Mouse (Mus musculus) hindbrain, embryonic 12.5 days (tissue): ENCODE measurements around the gene Gclc. TPM values are rescaled to one million over a fixed set of nuclear protein-coding genes. Genes with fewer than 3 reads are reported as not detected.
A peak's percentile ranks its signal among the peaks of the same experiment; 100 is the strongest.

Experiments used
- ATAC-seq: fragments of 200-750 bp; cut with Nextera tagmentation; 2 replicates; pipeline ENCODE4 v1.8.0; 2017; ENCODE audit warnings: moderate TSS enrichment; ENCODE audit not compliant: low FRiP score
- H3K27ac ChIP-seq: fragments of 300-500 bp; sonication (generic); 2 replicates; pipeline ENCODE4 v1.5.1; 2016; ENCODE audit warnings: mild to moderate bottlenecking
- H3K27me3 ChIP-seq: fragments of 300-500 bp; sonication (generic); 2 replicates; pipeline ENCODE4 v1.6.1; 2016; ENCODE audit warnings: mild to moderate bottlenecking
- H3K36me3 ChIP-seq: fragments of 300-500 bp; sonication (generic); 2 replicates; pipeline ENCODE4 v1.6.1; 2016; ENCODE audit warnings: mild to moderate bottlenecking
- H3K4me1 ChIP-seq: fragments of 300-500 bp; sonication (generic); 2 replicates; pipeline ENCODE4 v1.6.1; 2016
- H3K4me2 ChIP-seq: fragments of 300-500 bp; sonication (generic); replicated peaks from 2 replicates; pipeline ENCODE4 v1.6.1; 2016; ENCODE audit warnings: mild to moderate bottlenecking
- H3K4me3 ChIP-seq: fragments of 300-500 bp; sonication (generic); 2 replicates; pipeline ENCODE4 v1.5.1; 2016; ENCODE audit warnings: mild to moderate bottlenecking
- H3K9ac ChIP-seq: fragments of 300-500 bp; sonication (generic); 2 replicates; pipeline ENCODE4 v1.6.1; 2016; ENCODE audit warnings: mild to moderate bottlenecking, moderate library complexity
- H3K9me3 ChIP-seq: fragments of 300-500 bp; sonication (generic); replicated peaks from 2 replicates; pipeline ENCODE4 v1.6.1; 2016; ENCODE audit warnings: mild to moderate bottlenecking
- WGBS: fragments of 180-500 bp; shearing (Covaris S2); methylation state at CpG from one replicate; pipeline ENCODE4 v1.1.7; 2016; 5-methylcytosine and 5-hydroxymethylcytosine counted together
- polyA plus RNA-seq: library from polyadenylated mRNA; unstranded; fragments of >200 nt; fragmentation: Nextera tagmentation; extraction: Ambion mirVana; gene quantifications from 2 replicates; pipeline ENCODE4 v1.2.1, GENCODE M21; 2016

Gene Gclc
- polyA plus RNA-seq, 1 experiment from 2014 or later = 24.6 TPM

DNA sequence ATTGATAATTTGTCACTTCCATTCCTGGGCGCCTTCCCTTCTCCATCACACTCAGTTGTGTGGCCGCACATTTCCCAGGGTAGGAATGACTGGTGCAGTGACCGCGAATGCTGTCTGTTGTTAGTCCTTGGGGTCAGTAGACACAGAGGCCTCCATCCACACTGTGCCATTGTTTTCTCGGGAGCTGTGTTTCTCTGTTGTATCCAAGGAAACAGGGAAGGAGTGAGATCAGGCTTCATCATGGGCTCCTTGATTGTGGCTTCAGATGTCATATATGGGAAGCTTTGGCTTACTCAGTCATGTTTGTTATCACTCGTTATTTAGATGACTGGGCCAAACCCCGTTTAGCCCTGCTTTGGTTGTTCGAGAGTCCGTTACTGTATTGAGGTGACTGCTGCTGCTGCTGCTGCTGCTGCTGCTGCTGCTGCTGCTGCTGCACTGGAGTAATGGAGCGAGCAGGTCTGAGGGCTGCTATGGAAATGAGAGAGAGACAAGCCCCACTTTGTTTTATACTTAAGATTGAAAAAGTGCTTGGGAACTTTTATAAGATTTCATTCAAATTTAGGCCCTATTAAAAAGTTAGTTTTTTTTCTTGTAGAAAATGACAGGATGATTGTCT lies 17.5 kb downstream of the Gclc start:
- Histone ChIP-seq H3K36me3 (peaks cover 15% of the 10 kb centered on the region; the same call in 1 of the 2 replicates), H3K4me3 (no peak overlapping the region), H3K4me2 (peak overlapping the region; percentile 32), H3K4me1 (peaks cover 21% of the 10 kb centered on the region), H3K27ac (0 out of 2 replicates have a peak overlapping the region, but pooled peaks have one; percentile 40), H3K27me3 (no peaks in the 10 kb centered on the region), H3K9me3 (no peaks in the 10 kb centered on the region), H3K9ac (peak overlapping the region; percentile 28; the same call in 1 of the 2 replicates)
- peak; percentile 80; the same call in 1 of the 2 replicates for ATAC-seq
- WGBS = 30% methylated on average over 10 of the region's 10 CpGs

DNA sequence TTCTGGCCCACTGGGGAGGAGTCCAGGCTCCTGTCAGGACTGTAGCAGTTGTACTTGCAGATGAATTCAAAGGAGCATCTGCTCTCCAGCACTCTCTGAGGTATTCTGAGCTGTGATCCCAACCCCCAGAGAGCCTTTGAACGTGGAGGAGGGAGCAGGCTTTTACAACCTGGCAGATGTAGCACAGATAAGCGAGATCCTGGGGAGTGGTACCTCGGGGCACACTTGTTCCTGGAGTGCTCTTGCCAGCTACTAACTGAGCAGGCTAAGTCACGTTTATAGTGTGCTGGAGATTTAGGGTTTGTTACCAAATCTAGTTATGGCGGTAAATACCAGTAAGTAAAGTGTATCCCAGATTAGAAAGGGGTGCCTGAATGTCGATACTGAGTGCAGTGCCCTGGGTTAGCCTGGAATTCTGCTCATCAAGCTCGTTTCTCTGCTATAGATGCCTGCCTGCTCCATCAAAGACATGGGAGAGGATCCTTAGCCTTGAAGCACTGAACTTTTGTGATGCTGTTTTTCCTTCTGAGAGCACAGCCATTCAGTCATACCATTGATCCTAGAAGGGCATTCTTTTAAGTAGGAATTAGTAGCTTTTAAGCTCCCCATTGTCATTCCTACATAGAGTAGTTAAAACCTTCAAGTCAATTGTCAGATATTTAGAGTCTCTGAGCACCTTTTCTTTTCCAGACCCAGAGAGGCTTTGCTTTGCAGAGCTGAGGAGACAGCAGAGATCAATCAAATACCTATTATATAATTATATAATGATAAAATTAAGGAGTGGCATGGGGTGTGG lies 22.6 kb downstream of the Gclc start:
- Histone ChIP-seq H3K27me3 (no peaks in the 10 kb centered on the region), H3K27ac (no peak overlapping the region), H3K9ac (no peak overlapping the region), H3K4me3 (no peak overlapping the region), H3K4me1 (peaks cover 8% of the 10 kb centered on the region), H3K36me3 (peaks cover 28% of the 10 kb centered on the region), H3K4me2 (no peak overlapping the region), H3K9me3 (no peaks in the 10 kb centered on the region)
- ATAC-seq = no peak
- WGBS = 69% methylated on average over 7 of the region's 7 CpGs

DNA sequence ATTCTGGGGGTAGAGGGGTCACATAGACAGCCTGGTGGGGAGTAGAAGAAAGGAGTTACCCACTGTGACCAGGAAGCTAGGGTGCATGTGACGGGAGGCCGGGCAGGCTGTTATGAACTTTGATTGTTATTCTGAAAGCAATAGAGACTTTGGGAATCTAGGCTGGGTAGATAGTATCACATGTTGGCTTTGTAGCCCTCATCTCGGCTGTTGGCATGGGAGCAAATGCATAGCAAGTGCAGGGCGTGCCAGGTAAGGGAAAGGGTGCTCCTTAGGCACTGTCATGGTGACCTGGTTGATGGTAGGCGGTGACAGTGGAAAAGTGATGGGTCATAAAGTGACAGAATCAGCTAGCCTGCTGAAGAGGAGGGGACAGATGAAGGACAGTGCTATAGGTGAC lies 23.3 kb downstream of the Gclc start:
- H3K27ac ChIP-seq = no peak overlapping the region
- H3K9ac ChIP-seq = no peak overlapping the region
- H3K4me3 ChIP-seq = no peak overlapping the region
- WGBS = 89% methylated on average over 5 of the region's 5 CpGs
- H3K36me3 ChIP-seq = peaks cover 28% of the 10 kb centered on the region
- no peak for ATAC-seq
- no peaks in the 10 kb centered on the region for H3K27me3 ChIP-seq
- no peak overlapping the region for H3K4me2 ChIP-seq
- H3K9me3 ChIP-seq = no peaks in the 10 kb centered on the region
- peaks cover 5% of the 10 kb centered on the region for H3K4me1 ChIP-seq

DNA sequence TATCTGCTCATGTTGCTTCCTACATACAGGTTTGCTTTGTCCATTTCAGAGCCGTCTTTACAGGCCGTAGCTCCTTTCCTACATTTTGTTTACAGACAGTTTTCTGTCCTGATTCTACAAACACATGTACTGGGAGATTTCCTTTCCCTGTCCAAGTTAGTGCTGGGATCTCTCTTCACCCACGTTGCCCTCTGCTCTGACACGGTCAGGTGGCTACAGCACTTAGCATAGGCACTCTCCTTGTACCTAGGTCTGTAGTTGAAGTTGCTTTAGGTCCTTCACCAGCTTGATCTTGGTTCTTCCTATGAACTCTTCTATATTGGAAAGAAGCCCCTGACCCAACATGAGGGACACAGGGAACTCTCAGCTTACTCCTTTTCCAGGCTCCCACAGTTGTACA lies 25.4 kb downstream of the Gclc start:
- H3K4me2 ChIP-seq = no peak overlapping the region
- no peak overlapping the region for H3K9ac ChIP-seq
- no peak overlapping the region for H3K4me3 ChIP-seq
- 89% methylated on average over 4 of the region's 4 CpGs for WGBS
- H3K36me3 ChIP-seq = peaks cover 40% of the 10 kb centered on the region
- H3K27me3 ChIP-seq = no peaks in the 10 kb centered on the region
- H3K9me3 ChIP-seq = no peaks in the 10 kb centered on the region
- H3K4me1 ChIP-seq = no peaks in the 10 kb centered on the region
- no peak for ATAC-seq
- no peak overlapping the region for H3K27ac ChIP-seq

GRCm38 (mm10) chr9:77781453-77782163 lies 27.3 kb downstream of the Gclc start:
- H3K4me2 ChIP-seq = no peak overlapping the region
- H3K9ac ChIP-seq = no peak overlapping the region
- H3K4me1 ChIP-seq = no peaks in the 10 kb centered on the region
- no peak overlapping the region for H3K4me3 ChIP-seq
- no peak overlapping the region for H3K27ac ChIP-seq
- no peak for ATAC-seq
- H3K27me3 ChIP-seq = no peaks in the 10 kb centered on the region
- WGBS = 41% methylated on average over 5 of the region's 5 CpGs
- H3K36me3 ChIP-seq = peaks cover 46% of the 10 kb centered on the region
- H3K9me3 ChIP-seq = no peaks in the 10 kb centered on the region

GRCm38 (mm10) chr9:77782201-77782600 lies 27.9 kb downstream of the Gclc start:
- Histone ChIP-seq H3K4me1 (no peaks in the 10 kb centered on the region), H3K9ac (no peak overlapping the region), H3K36me3 (peaks cover 50% of the 10 kb centered on the region), H3K4me2 (no peak overlapping the region), H3K4me3 (no peak overlapping the region), H3K27me3 (no peaks in the 10 kb centered on the region), H3K27ac (no peak overlapping the region), H3K9me3 (no peaks in the 10 kb centered on the region)
- ATAC-seq = no peak
- 60% methylated on average over 4 of the region's 4 CpGs for WGBS

- no peaks in the 10 kb centered on the region for H3K9me3 ChIP-seq
- no peak for ATAC-seq
- H3K27ac ChIP-seq = no peak overlapping the region
- H3K9ac ChIP-seq = no peak overlapping the region
- no peak overlapping the region for H3K4me3 ChIP-seq
- WGBS = 76% methylated on average over 13 of the region's 13 CpGs
- peaks cover 58% of the 10 kb centered on the region for H3K36me3 ChIP-seq
- H3K27me3 ChIP-seq = no peaks in the 10 kb centered on the region
- H3K4me1 ChIP-seq = no peaks in the 10 kb centered on the region
- H3K4me2 ChIP-seq = no peak overlapping the region
Observed at GRCm38 (mm10) chr9:77783006-77783405, 28.7 kb downstream of the Gclc start.

DNA sequence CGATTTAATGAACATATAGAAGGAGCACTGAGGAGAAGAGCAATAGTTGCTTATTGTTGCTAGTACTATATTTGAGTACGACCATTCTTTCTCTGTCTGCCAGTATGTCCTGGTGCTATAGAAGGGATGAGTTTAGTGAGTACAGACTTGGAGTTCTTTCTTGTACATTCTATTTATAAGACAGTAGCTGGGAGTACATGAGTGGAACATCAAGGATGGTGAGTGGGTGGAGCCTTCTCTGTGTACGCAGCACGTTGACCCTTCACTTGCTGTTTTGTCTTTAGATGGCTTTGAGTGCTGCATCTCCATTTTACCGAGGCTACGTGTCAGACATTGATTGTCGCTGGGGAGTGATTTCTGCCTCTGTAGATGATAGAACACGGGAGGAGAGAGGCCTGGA lies 31.1 kb downstream of the Gclc start:
- H3K4me2 ChIP-seq = no peak overlapping the region
- H3K9me3 ChIP-seq = no peaks in the 10 kb centered on the region
- no peaks in the 10 kb centered on the region for H3K27me3 ChIP-seq
- no peaks in the 10 kb centered on the region for H3K4me1 ChIP-seq
- no peak overlapping the region for H3K9ac ChIP-seq
- no peak for ATAC-seq
- no peak overlapping the region for H3K27ac ChIP-seq
- H3K4me3 ChIP-seq = no peak overlapping the region
- H3K36me3 ChIP-seq = peaks cover 55% of the 10 kb centered on the region
- 91% methylated on average over 8 of the region's 8 CpGs for WGBS

- WGBS = 90% methylated on average over 7 of the region's 7 CpGs
- H3K36me3 ChIP-seq = peaks cover 72% of the 10 kb centered on the region
- no peak for ATAC-seq
Observed at GRCm38 (mm10) chr9:77787936-77788335, 33.6 kb downstream of the Gclc start.

GRCm38 (mm10) chr9:77789615-77790348 lies 35.4 kb downstream of the Gclc start:
- Histone ChIP-seq H3K4me1 (peaks cover 2% of the 10 kb centered on the region; the same call in 1 of the 2 replicates), H3K4me2 (no peak overlapping the region), H3K9me3 (no peaks in the 10 kb centered on the region), H3K9ac (no peak overlapping the region), H3K36me3 (peaks cover 69% of the 10 kb centered on the region), H3K27ac (no peak overlapping the region), H3K27me3 (no peaks in the 10 kb centered on the region), H3K4me3 (no peak overlapping the region)
- WGBS = 78% methylated on average over 12 of the region's 12 CpGs
- ATAC-seq = peak; percentile 80

More at GRCm38 (mm10) chr9:77787936-77788335, 33.6 kb downstream of the Gclc start:
- Histone ChIP-seq H3K27ac (no peak overlapping the region), H3K4me1 (no peaks in the 10 kb centered on the region), H3K4me2 (no peak overlapping the region), H3K9me3 (no peaks in the 10 kb centered on the region), H3K4me3 (no peak overlapping the region), H3K27me3 (no peaks in the 10 kb centered on the region), H3K9ac (no peak overlapping the region)

- no peak overlapping the region for H3K9ac ChIP-seq
- H3K27ac ChIP-seq = no peak overlapping the region
- peaks cover 2% of the 10 kb centered on the region; the same call in 1 of the 2 replicates for H3K4me1 ChIP-seq
- no peak overlapping the region for H3K4me3 ChIP-seq
- no peaks in the 10 kb centered on the region for H3K9me3 ChIP-seq
- H3K4me2 ChIP-seq = no peak overlapping the region
- H3K36me3 ChIP-seq = peaks cover 32% of the 10 kb centered on the region
- 28% methylated on average over 3 of the region's 3 CpGs for WGBS
- no peaks in the 10 kb centered on the region for H3K27me3 ChIP-seq
- ATAC-seq = no peak
Observed at GRCm38 (mm10) chr9:77793838-77794237, 39.5 kb downstream of the Gclc start.

GRCm38 (mm10) chr9:77802461-77802860 lies 48.1 kb downstream of the Gclc start:
- WGBS = 53% methylated on average over 7 of the region's 7 CpGs
- no peaks in the 10 kb centered on the region for H3K27me3 ChIP-seq
- no peaks in the 10 kb centered on the region for H3K36me3 ChIP-seq
- no peak overlapping the region for H3K9ac ChIP-seq
- H3K4me2 ChIP-seq = no peak overlapping the region
- peaks cover 4% of the 10 kb centered on the region; the same call in 1 of the 2 replicates for H3K4me1 ChIP-seq
- no peak overlapping the region for H3K4me3 ChIP-seq
- H3K9me3 ChIP-seq = no peaks in the 10 kb centered on the region
- no peak for ATAC-seq
- no peak overlapping the region for H3K27ac ChIP-seq
